Mouse (Mus musculus) brain, embryonic 14.5 days (tissue): ENCODE results near the gene Tet1.

Source experiments
- CTCF ChIP-seq: fragments of 200-500 bp; IDR thresholded peaks from 2 replicates; pipeline ENCODE4 v1.5.1; 2012; ENCODE audit warnings: inconsistent platforms, mild to moderate bottlenecking, moderate library complexity, borderline replicate concordance; ENCODE audit not compliant: insufficient read depth, insufficient read length; ENCODE audit errors: extremely low read depth
- POLR2A ChIP-seq: fragments of 200-500 bp; IDR thresholded peaks from 2 replicates; pipeline ENCODE4 v1.6.1; 2012; ENCODE audit warnings: mild to moderate bottlenecking, inconsistent platforms, borderline replicate concordance; ENCODE audit not compliant: poor library complexity, insufficient read depth, insufficient read length, severe bottlenecking; ENCODE audit errors: extremely low read depth

DNA sequence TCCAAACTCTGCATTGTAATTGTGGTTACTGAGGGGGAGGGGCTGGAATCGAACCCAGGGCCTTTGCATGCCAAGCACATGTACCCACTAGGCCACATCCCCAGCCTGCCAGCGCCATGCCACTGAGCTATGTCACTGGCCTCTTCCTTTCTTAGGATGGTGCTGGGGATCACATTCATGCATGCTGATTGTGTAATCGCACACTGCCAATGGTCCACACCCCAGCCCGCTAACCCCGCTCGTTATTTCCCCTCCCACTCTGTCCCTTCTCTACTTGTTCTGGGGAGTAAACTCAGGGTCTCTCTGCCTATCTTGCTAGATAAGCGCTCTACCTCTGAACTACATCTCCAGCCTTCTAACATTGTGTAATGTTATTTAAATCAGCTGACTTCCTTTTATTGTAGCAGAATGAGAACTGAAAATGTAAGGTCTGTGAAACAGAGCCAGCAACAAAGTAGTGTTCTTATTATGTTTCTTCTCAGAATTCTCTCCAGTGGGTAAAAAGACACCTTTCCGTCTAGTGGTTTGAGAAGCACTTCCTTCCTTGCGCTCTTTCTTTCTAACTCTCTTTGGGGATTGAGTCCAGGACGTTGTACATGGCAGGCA, 36.3 kb upstream of the Tet1 start:
- TF ChIP-seq POLR2A (no peak), CTCF (no peak)
